Mouse (Mus musculus): ENCODE measurements around the gene D330045A20Rik. TPM values are rescaled to one million over a fixed set of nuclear protein-coding genes. Genes with fewer than 3 reads are reported as not detected.
"Not testable (repeated sequence)": the region's sequence is repeated elsewhere in the genome, so short reads cannot be mapped to it uniquely, and the experiment has no call there.

Gene D330045A20Rik
- total RNA-seq, 2 experiments from 2014 or later: 0.68 TPM; not detected in 1

- ATAC-seq (replicated peaks; ENCODE audit: low FRiP score, poor library complexity, severe bottlenecking): no peak
Observed at GRCm38 (mm10) chrX:139562925-139563461, 82.8 kb downstream of the D330045A20Rik start, which contains the start of gene Rnf128. TSS of gene Rnf128 (plus strand) at chrX:139563316.

- no peak for ATAC-seq (replicated peaks; ENCODE audit: low FRiP score, poor library complexity, severe bottlenecking)
Observed at GRCm38 (mm10) chrX:139570054-139570453, 89.9 kb downstream of the D330045A20Rik start.

- no peak for ATAC-seq (replicated peaks; ENCODE audit: low FRiP score, poor library complexity, severe bottlenecking)
Observed at GRCm38 (mm10) chrX:139578649-139579278, 98.6 kb downstream of the D330045A20Rik start.

- no peak for ATAC-seq (replicated peaks; ENCODE audit: low FRiP score, poor library complexity, severe bottlenecking)
Observed at GRCm38 (mm10) chrX:139583616-139584015, 103.4 kb downstream of the D330045A20Rik start.

GRCm38 (mm10) chrX:139586676-139587075 lies 106.5 kb downstream of the D330045A20Rik start:
- ATAC-seq (replicated peaks; ENCODE audit: low FRiP score, poor library complexity, severe bottlenecking): not testable (repeated sequence)

GRCm38 (mm10) chrX:139596404-139596803 lies 116.2 kb downstream of the D330045A20Rik start:
- no peak for ATAC-seq (replicated peaks; ENCODE audit: low FRiP score, poor library complexity, severe bottlenecking)

Other genes starting within 250 kb of the D330045A20Rik start
- not detected in 2 replicates for gene Trap1a, start 146.7 kb upstream of the D330045A20Rik start, total RNA-seq (2015; ENCODE audit: low replicate concordance)
- not detected in 2 replicates for gene Trap1a, start 146.7 kb upstream of the D330045A20Rik start, total RNA-seq (2017; ENCODE audit: low replicate concordance)
- gene Rnf128, start 82.9 kb downstream of the D330045A20Rik start, total RNA-seq (2015; ENCODE audit: low replicate concordance): 2.9 TPM in 1 of 2 replicates, not detected in the other
- 1.7 TPM in 1 of 2 replicates, not detected in the other for gene Rnf128, start 82.9 kb downstream of the D330045A20Rik start, total RNA-seq (2017; ENCODE audit: low replicate concordance)
- 0.84 and 6.1 TPM in 2 replicates for gene Tbc1d8b, start 204.6 kb downstream of the D330045A20Rik start, total RNA-seq (2015; ENCODE audit: low replicate concordance)
- gene Tbc1d8b, start 204.6 kb downstream of the D330045A20Rik start, total RNA-seq (2017; ENCODE audit: low replicate concordance): 1.6 and 2.4 TPM in 2 replicates
- gene Gm15013, start 234.1 kb downstream of the D330045A20Rik start, total RNA-seq (2015; ENCODE audit: low replicate concordance): not detected in 2 replicates
- not detected in 2 replicates for gene Gm15013, start 234.1 kb downstream of the D330045A20Rik start, total RNA-seq (2017; ENCODE audit: low replicate concordance)